Mouse (Mus musculus): Measurements from ENCODE around the gene Gm4567. TPM values are rescaled to one million over a fixed set of nuclear protein-coding genes. Genes with fewer than 3 reads are reported as not detected.

Gene Gm4567
- total RNA-seq (2023), result not detected

GRCm38 (mm10) chr7:22719610-22720009 is at the start of gene Gm4567:
Gm4567 (minus strand) TSS chr7:22719710.

GRCm38 (mm10) chr7:22761397-22761796 is 41.9 kb upstream of the Gm4567 start, which contains the start of gene Vmn1r157:
Vmn1r157 (plus strand) TSS chr7:22761697.

GRCm38 (mm10) chr7:22692217-22692616 is 27.3 kb downstream of the Gm4567 start, which contains the start of gene Gm8693:
Gm8693 (minus strand) TSS chr7:22692317.

Other genes starting within 250 kb of the Gm4567 start
- not detected for gene Vmn1r151, start 220.0 kb downstream of the Gm4567 start, total RNA-seq (2023)
- gene Vmn1r152, start 196.7 kb downstream of the Gm4567 start, total RNA-seq (2023), result not detected
- gene Gm8677, start 184.8 kb downstream of the Gm4567 start, total RNA-seq (2023), result not detected
- not detected for gene Gm4201, start 154.4 kb downstream of the Gm4567 start, total RNA-seq (2023)
- not detected for gene Gm4565, start 131.6 kb downstream of the Gm4567 start, total RNA-seq (2023)
- gene Vmn1r155, start 61.7 kb downstream of the Gm4567 start, total RNA-seq (2023), result not detected
- gene Gm8693, start 27.4 kb downstream of the Gm4567 start, total RNA-seq (2023), result not detected
- gene Vmn1r157, start 42.0 kb upstream of the Gm4567 start, total RNA-seq (2023), result not detected
- gene Vmn1r158, start 71.1 kb upstream of the Gm4567 start, total RNA-seq (2023), result not detected
- gene Vmn1r159, start 123.9 kb upstream of the Gm4567 start, total RNA-seq (2023), result not detected
- not detected for gene Vmn1r160, start 151.5 kb upstream of the Gm4567 start, total RNA-seq (2023)